Mouse (Mus musculus) regulatory T cell (primary cell): ENCODE results near the gene Farp2.
"Not testable (repeated sequence)": the region's sequence is repeated elsewhere in the genome, so short reads cannot be mapped to it uniquely, and the experiment has no call there.

Experiments
- in situ Hi-C: fragments of 300-600 bp; cut with MboI, MseI; formaldehyde crosslinking; loops from one replicate; pipeline ENCODE4 v1.15.1; 2025; ENCODE audit warnings: high pct_unique_total_duplicates

Farp2 gene

GRCm38 (mm10) chr1:93634481-93634891 lies 122.6 kb downstream of the Farp2 start:
- in situ Hi-C loops: loop anchor here (10.0 kb wide), 1 partner anchor 420 kb away; the partner anchor contains the start of gene Pdcd1

- in situ Hi-C loops: loop anchor here (10.0 kb wide), 1 partner anchor 420 kb away; the partner anchor contains the start of gene Pdcd1
Observed at GRCm38 (mm10) chr1:93635091-93635579, 123.3 kb downstream of the Farp2 start.

- in situ Hi-C loops: loop anchor here (10.0 kb wide), 1 partner anchor 419 kb away; the partner anchor contains the start of gene Pdcd1
Observed at GRCm38 (mm10) chr1:93635580-93636192, 123.8 kb downstream of the Farp2 start.

GRCm38 (mm10) chr1:93636211-93636897 lies 124.5 kb downstream of the Farp2 start:
- in situ Hi-C loops: loop anchor here (10.0 kb wide), 1 partner anchor 418 kb away; the partner anchor contains the start of gene Pdcd1

GRCm38 (mm10) chr1:93641978-93642377 lies 130.1 kb downstream of the Farp2 start:
- in situ Hi-C loops: no loop called here

- in situ Hi-C loops: no loop called here
Observed at GRCm38 (mm10) chr1:93642692-93643091, 130.8 kb downstream of the Farp2 start.

- in situ Hi-C loops: no loop called here
Observed at GRCm38 (mm10) chr1:93649604-93650172, 137.8 kb downstream of the Farp2 start.

GRCm38 (mm10) chr1:93654275-93654674 lies 142.4 kb downstream of the Farp2 start:
- in situ Hi-C loops: no loop called here

- in situ Hi-C loops: no loop called here
Observed at GRCm38 (mm10) chr1:93654798-93655197, 142.9 kb downstream of the Farp2 start.

GRCm38 (mm10) chr1:93656325-93657024 lies 144.6 kb downstream of the Farp2 start:
- in situ Hi-C loops: no loop called here

- in situ Hi-C loops: no loop called here
Observed at GRCm38 (mm10) chr1:93657025-93657360, 145.1 kb downstream of the Farp2 start.

- in situ Hi-C loops: not testable (repeated sequence)
Observed at GRCm38 (mm10) chr1:93658559-93658958, 146.7 kb downstream of the Farp2 start, which contains the start of gene Stk25. Gene Stk25 (minus strand): TSS chr1:93658659.

GRCm38 (mm10) chr1:93667760-93668400 lies 156.0 kb downstream of the Farp2 start:
- in situ Hi-C loops: loop anchor here (5.0 kb wide), 1 partner anchor 59 kb away; no protein-coding TSS in a partner anchor

GRCm38 (mm10) chr1:93668791-93669548 lies 157.1 kb downstream of the Farp2 start:
- in situ Hi-C loops: loop anchor here (5.0 kb wide), 1 partner anchor 58 kb away; no protein-coding TSS in a partner anchor

GRCm38 (mm10) chr1:93669941-93670340 lies 158.1 kb downstream of the Farp2 start:
- in situ Hi-C loops: loop anchor here (5.0 kb wide), 1 partner anchor 57 kb away; no protein-coding TSS in a partner anchor
